ENCODE assay signal across 19 mouse cellular contexts in genomic region chr9:37504348-37504747, GRCm38 (mm10). TPM values are rescaled to one million over a fixed set of nuclear protein-coding genes. Genes with fewer than 3 reads are reported as not detected.
DNase-seq lines count a peak whose midpoint lies in the region; ATAC-seq and TF ChIP-seq lines count a peak whose summit lies in the region.
"Had no signal": no experiment of that assay in that cellular context is flagged by ENCODE, and none has a peak within 500 bp of the region (broad histone marks: within the 10 kb centered on the region; RNA-seq: fewer than 3 reads in every experiment).

No protein-coding gene starts in this region.

- no peaks in the 10 kb centered on the region for H3K4me1 ChIP-seq in liver, postnatal 0 days (ENCODE audit: insufficient read depth)
- H3K4me1 ChIP-seq in ES-E14 (ENCODE audit: control insufficient read depth in 2 of 2, insufficient read depth in 2 of 2, low read length in 2 of 2, poor library complexity in 1 of 2), result peaks cover 0 to 13% of the 10 kb centered on the region in 2 experiments; a peak in 2 of 4 replicates
- H3K4me1 ChIP-seq in forebrain, embryonic 10.5 days, result peaks cover 10% of the 10 kb centered on the region
- H3K4me1 ChIP-seq: embryonic facial prominence, embryonic 12.5 days; heart, embryonic 15.5 days; hindbrain, embryonic 10.5 days; limb, embryonic 12.5 days had no signal

- no peak for ATAC-seq in liver, postnatal 0 days
- 0 out of 2 replicates have a peak, but pooled peaks have one; percentile 23 for ATAC-seq in megakaryocyte progenitor cell, adult 5-6 weeks (replicated peaks; ENCODE audit: poor library complexity)
- ATAC-seq: forebrain, embryonic 16.5 days; midbrain, embryonic 16.5 days had no signal

- no peaks in the 10 kb centered on the region for H3K27me3 ChIP-seq in liver, postnatal 0 days (ENCODE audit: insufficient read depth, low read length)
- no peaks in the 10 kb centered on the region for H3K27me3 ChIP-seq in forebrain, embryonic 10.5 days (ENCODE audit: poor library complexity, severe bottlenecking)
- H3K27me3 ChIP-seq: embryonic facial prominence, embryonic 12.5 days; heart, embryonic 15.5 days; limb, embryonic 12.5 days; neural tube, embryonic 13.5 days had no signal

- no peak for TF ChIP-seq EP300 in liver, postnatal 0 days (IDR thresholded peaks at IDR 0.05; ENCODE audit: low read depth)

- peak; percentile 38 for TF ChIP-seq CTCF in liver, postnatal 0 days (IDR thresholded peaks at IDR 0.05; ENCODE audit: low read depth)

- no peak overlapping the region for H3K9ac ChIP-seq in liver, postnatal 0 days (replicated peaks)
- no peak overlapping the region for H3K9ac ChIP-seq in ES-E14 (ENCODE audit: insufficient read depth, low read depth, low read length, poor library complexity, severe bottlenecking)
- H3K9ac ChIP-seq: embryonic facial prominence, embryonic 12.5 days; heart, embryonic 15.5 days; limb, embryonic 12.5 days; neural tube, embryonic 13.5 days had no signal

- H3K36me3 ChIP-seq in liver, postnatal 0 days (replicated peaks; ENCODE audit: insufficient read depth, low read length), result no peaks in the 10 kb centered on the region
- H3K36me3 ChIP-seq in ES-E14 (ENCODE audit: control insufficient read depth, insufficient read depth, low read length, poor library complexity, severe bottlenecking), result peaks cover 4% of the 10 kb centered on the region; the same call in 1 of the 2 replicates
- peaks cover 27% of the 10 kb centered on the region for H3K36me3 ChIP-seq in forebrain, embryonic 10.5 days (replicated peaks)
- H3K36me3 ChIP-seq: embryonic facial prominence, embryonic 12.5 days; heart, embryonic 15.5 days had no signal

- H3K4me3 ChIP-seq in liver, postnatal 0 days (ENCODE audit: low read depth, low read length), result no peak overlapping the region
- H3K4me3 ChIP-seq in ES-E14 (ENCODE audit: insufficient read depth in 1 of 2, low read depth in 1 of 2, low read length in 2 of 2, poor library complexity in 1 of 2, severe bottlenecking in 1 of 2), result no peak overlapping the region
- H3K4me3 ChIP-seq in forebrain, embryonic 10.5 days, result no peak overlapping the region
- H3K4me3 ChIP-seq: embryonic facial prominence, embryonic 12.5 days; heart, embryonic 15.5 days; hindbrain, embryonic 10.5 days; limb, embryonic 12.5 days; neural tube, embryonic 13.5 days had no signal

- in situ Hi-C loops in ES-E14 (cut with MboI; ENCODE audit: low sequenced_read_pairs in 2 of 2, unreplicated experiment in 2 of 2), result no loop called here

- H3K4me2 ChIP-seq in liver, postnatal 0 days (ENCODE audit: low read depth, low read length), result no peak overlapping the region
- H3K4me2 ChIP-seq: embryonic facial prominence, embryonic 12.5 days; heart, embryonic 15.5 days; limb, embryonic 12.5 days; neural tube, embryonic 13.5 days had no signal

- no peak for DNase-seq in liver, postnatal 0 days
- DNase-seq in liver (no peak), ES-E14 (ENCODE audit: low read depth, low spot score) (peak; percentile 52)
- DNase-seq in CD4-positive, CD25-positive, alpha-beta regulatory T cell, adult 2 months (ENCODE audit: low read depth, low spot score), result peak; percentile 38
- no peak for DNase-seq in embryo, embryonic 11 days
- no peak for DNase-seq in forebrain, embryonic 10.5 days (ENCODE audit: extremely low spot score, low spot score)
- DNase-seq: adrenal gland, postnatal 10 days; cerebellum, adult 11-12 months; right cerebral cortex, postnatal 25 days; thymus, postnatal 14 days had no signal

- no peak overlapping the region for H3K27ac ChIP-seq in liver, postnatal 0 days (ENCODE audit: low read depth)
- no peak overlapping the region for H3K27ac ChIP-seq in ES-E14 (ENCODE audit: insufficient read depth, low read depth, low read length, poor library complexity, severe bottlenecking)
- no peak overlapping the region for H3K27ac ChIP-seq in forebrain, embryonic 10.5 days
- H3K27ac ChIP-seq: embryonic facial prominence, embryonic 12.5 days; heart, embryonic 15.5 days; hindbrain, embryonic 10.5 days; limb, embryonic 12.5 days; neural tube, embryonic 13.5 days had no signal

- no peaks in the 10 kb centered on the region for H3K9me3 ChIP-seq in liver, postnatal 0 days (ENCODE audit: low read length)
- no peaks in the 10 kb centered on the region for H3K9me3 ChIP-seq in ES-E14 (ENCODE audit: control insufficient read depth, insufficient read depth, low read depth, low read length)
- no peaks in the 10 kb centered on the region for H3K9me3 ChIP-seq in forebrain, embryonic 10.5 days
- H3K9me3 ChIP-seq: embryonic facial prominence, embryonic 12.5 days; heart, embryonic 15.5 days; limb, embryonic 12.5 days; neural tube, embryonic 13.5 days had no signal

TF ChIP-seq in ES-E14, 5 proteins besides CTCF, POLR2A, EP300 and RAD21:
- TF ChIP-seq ZC3H11A (IDR thresholded peaks at IDR 0.05; ENCODE audit: borderline replicate concordance, low read depth, low read length), result no peak
- no peak for TF ChIP-seq HCFC1 (IDR thresholded peaks at IDR 0.05; ENCODE audit: borderline replicate concordance, insufficient read depth, low read length)
- no peak for TF ChIP-seq ZNF384 (IDR thresholded peaks at IDR 0.05; ENCODE audit: low read depth, low read length)
- no peak for TF ChIP-seq MAFK (IDR thresholded peaks at IDR 0.05; ENCODE audit: insufficient read depth, low read depth, low read length)
- no peak for TF ChIP-seq CHD2 (IDR thresholded peaks at IDR 0.05; ENCODE audit: low read depth, low read length)

RNA-seq across cellular contexts. Expression of gene Msantd2, which starts 15.2 kb away (rescaled TPM):
- 3.0 and 3.3 TPM in 2 replicates for polyA plus RNA-seq in liver, postnatal 0 days (2015; fragmentation: Nextera tagmentation; extraction: Ambion mirVana)
- 66.9 and 81.3 TPM in 2 replicates for total RNA-seq in ES-E14 (2012; rRNA removed)
- total RNA-seq in megakaryocyte progenitor cell, adult 5-6 weeks (2015), result 14.8 and 18.3 TPM in 2 replicates
- total RNA-seq in megakaryocyte progenitor cell, adult 5-6 weeks (2017), result 21.9 and 40.8 TPM in 2 replicates
- polyA plus RNA-seq in forebrain, embryonic 10.5 days (2016; fragmentation: Nextera tagmentation; extraction: Ambion mirVana), result 34.4 and 35.4 TPM in 2 replicates

RNA-seq across cellular contexts. Expression of gene Esam, which starts 23.5 kb away (rescaled TPM):
- 16.2 and 18.2 TPM in 2 replicates for polyA plus RNA-seq in liver, postnatal 0 days (2015; fragmentation: Nextera tagmentation; extraction: Ambion mirVana)
- 6.5 and 6.9 TPM in 2 replicates for total RNA-seq in ES-E14 (2012; rRNA removed)
- total RNA-seq in megakaryocyte progenitor cell, adult 5-6 weeks (2015), result 0.34 and 0.94 TPM in 2 replicates
- 0.29 and 0.57 TPM in 2 replicates for total RNA-seq in megakaryocyte progenitor cell, adult 5-6 weeks (2017)
- 26.9 and 27.0 TPM in 2 replicates for polyA plus RNA-seq in forebrain, embryonic 10.5 days (2016; fragmentation: Nextera tagmentation; extraction: Ambion mirVana)

RNA-seq across cellular contexts. Expression of gene Vsig2, which starts 34.7 kb away (rescaled TPM):
- 0.88 and 1.3 TPM in 2 replicates for polyA plus RNA-seq in liver, postnatal 0 days (2015; fragmentation: Nextera tagmentation; extraction: Ambion mirVana)
- 4.8 and 6.7 TPM in 2 replicates for total RNA-seq in ES-E14 (2012; rRNA removed)
- total RNA-seq in megakaryocyte progenitor cell, adult 5-6 weeks (2015), result not detected in 2 replicates
- total RNA-seq in megakaryocyte progenitor cell, adult 5-6 weeks (2017), result not detected in 2 replicates
- polyA plus RNA-seq in forebrain, embryonic 10.5 days (2016; fragmentation: Nextera tagmentation; extraction: Ambion mirVana), result 0.29 and 0.47 TPM in 2 replicates
- total RNA-seq: megakaryocyte, adult 5-6 weeks had no signal

RNA-seq across cellular contexts. Expression of gene Nrgn, which starts 48.4 kb away (rescaled TPM):
- 7.4 and 9.3 TPM in 2 replicates for polyA plus RNA-seq in liver, postnatal 0 days (2015; fragmentation: Nextera tagmentation; extraction: Ambion mirVana)
- 0.40 and 0.63 TPM in 2 replicates for total RNA-seq in ES-E14 (2012; rRNA removed)
- total RNA-seq in megakaryocyte progenitor cell, adult 5-6 weeks (2015), result 4.4 and 9.6 TPM in 2 replicates
- 0.54 and 3.5 TPM in 2 replicates for total RNA-seq in megakaryocyte progenitor cell, adult 5-6 weeks (2017)
- 1.7 and 1.8 TPM in 2 replicates for polyA plus RNA-seq in forebrain, embryonic 10.5 days (2016; fragmentation: Nextera tagmentation; extraction: Ambion mirVana)

RNA-seq across cellular contexts. Expression of gene Siae, which starts 51.1 kb away (rescaled TPM):
- polyA plus RNA-seq in liver, postnatal 0 days (2015; fragmentation: Nextera tagmentation; extraction: Ambion mirVana), result 5.1 and 5.2 TPM in 2 replicates
- total RNA-seq in ES-E14 (2012; rRNA removed), result 8.5 and 13.7 TPM in 2 replicates
- total RNA-seq in megakaryocyte progenitor cell, adult 5-6 weeks (2015), result 13.4 and 16.9 TPM in 2 replicates
- 9.4 and 11.8 TPM in 2 replicates for total RNA-seq in megakaryocyte progenitor cell, adult 5-6 weeks (2017)
- polyA plus RNA-seq in forebrain, embryonic 10.5 days (2016; fragmentation: Nextera tagmentation; extraction: Ambion mirVana), result 5.6 and 6.5 TPM in 2 replicates

Comparison
In these comparisons a context has a peak if more than half of its experiments do, and no peak if none do; other contexts are left out.
1. DNase-seq: peak in CD4-positive, CD25-positive, alpha-beta regulatory T cell, adult 2 months (single experiment) and ES-E14 (single experiment); none in liver, postnatal 0 days (single experiment), liver (single experiment), embryo, embryonic 11 days (single experiment) and forebrain, embryonic 10.5 days (single experiment).